Mouse (Mus musculus): ENCODE measurements at regions not wholly inside any gene's neighbourhood (a gene's known extent, or its start where the extent isn't known, plus 50 kb on each side); places are given as distances from the start of the nearest gene placed in this dataset.

DNA sequence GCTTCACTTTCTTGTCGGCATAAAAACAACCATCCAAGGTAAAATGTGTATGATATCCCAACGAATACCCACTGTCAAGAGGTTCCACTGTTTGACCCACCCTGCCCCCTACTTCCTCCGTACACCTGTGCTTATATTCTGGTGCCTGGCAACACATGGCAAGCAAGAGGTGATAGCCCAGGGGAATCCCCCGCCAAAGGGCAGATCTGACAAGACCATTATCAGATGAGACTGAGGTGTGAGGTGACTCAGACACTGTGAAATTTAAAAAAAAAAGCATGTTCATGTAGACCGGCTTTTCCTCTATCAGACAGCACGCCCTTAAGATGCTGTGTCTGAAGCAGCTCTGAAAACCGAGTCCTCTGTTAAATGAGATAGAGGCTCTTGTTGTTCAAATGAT lies 89.4 kb upstream of the Bach2 start:
- no peak for DNase-seq (ENCODE audit: low read depth, low spot score)

DNA sequence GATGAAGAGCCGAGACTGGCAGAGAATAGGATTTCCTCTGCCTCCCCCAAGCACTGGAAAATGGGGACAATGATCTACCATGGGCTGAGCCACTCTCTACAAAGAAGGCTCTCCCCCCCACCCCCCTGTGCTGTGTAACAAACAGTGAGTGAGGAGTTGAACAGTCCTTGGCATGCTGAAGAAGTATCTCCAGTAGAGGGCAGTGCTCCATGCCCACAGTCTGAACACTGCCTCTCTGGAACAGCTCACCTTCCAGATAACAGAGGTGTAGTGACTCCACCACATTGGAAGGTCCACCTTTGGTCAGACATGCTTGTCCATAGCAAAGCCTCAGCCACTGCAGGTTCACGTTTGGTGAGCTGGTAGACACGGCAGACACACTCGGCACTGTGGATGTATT lies 85.2 kb upstream of the Bach2 start:
- peak; percentile 69 for DNase-seq (ENCODE audit: low read depth, low spot score)

- peak; percentile 20 for DNase-seq (ENCODE audit: low read depth, low spot score)
Measured at GRCm38 (mm10) chr4:32156965-32157364, 81.6 kb upstream of the Bach2 start.

DNA sequence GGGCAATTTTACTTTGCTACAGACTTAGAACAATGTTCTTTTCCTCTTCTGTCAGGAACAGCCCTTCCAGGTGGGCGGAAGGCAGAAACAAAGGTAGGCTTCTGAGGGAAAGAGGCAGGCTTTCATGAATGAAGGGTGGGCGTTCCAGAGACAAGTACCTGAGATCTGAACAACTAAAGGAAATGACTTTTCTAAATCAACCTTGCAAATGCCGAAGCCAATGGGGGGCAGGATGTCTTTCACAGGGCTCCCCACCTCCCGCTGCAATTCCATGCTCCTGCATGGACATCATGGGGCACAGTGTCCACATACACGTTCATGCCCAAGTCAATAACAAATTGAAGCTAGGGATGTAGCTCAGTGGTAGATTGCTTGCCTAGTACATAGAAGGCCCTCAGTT lies 80.2 kb upstream of the Bach2 start:
- peak; percentile 56 for DNase-seq (ENCODE audit: low read depth, low spot score)

- DNase-seq (ENCODE audit: low read depth, low spot score), result peak; percentile 27
Measured at GRCm38 (mm10) chr4:32158886-32159285, 79.7 kb upstream of the Bach2 start.

GRCm38 (mm10) chr4:32160815-32161214 lies 77.8 kb upstream of the Bach2 start:
- DNase-seq (ENCODE audit: low read depth, low spot score), result no peak

GRCm38 (mm10) chr4:32161871-32162656 lies 76.5 kb upstream of the Bach2 start:
- DNase-seq (ENCODE audit: low read depth, low spot score), result no peak

- DNase-seq (ENCODE audit: low read depth, low spot score), result no peak
Measured at GRCm38 (mm10) chr4:32162694-32163240, 75.8 kb upstream of the Bach2 start.

DNA sequence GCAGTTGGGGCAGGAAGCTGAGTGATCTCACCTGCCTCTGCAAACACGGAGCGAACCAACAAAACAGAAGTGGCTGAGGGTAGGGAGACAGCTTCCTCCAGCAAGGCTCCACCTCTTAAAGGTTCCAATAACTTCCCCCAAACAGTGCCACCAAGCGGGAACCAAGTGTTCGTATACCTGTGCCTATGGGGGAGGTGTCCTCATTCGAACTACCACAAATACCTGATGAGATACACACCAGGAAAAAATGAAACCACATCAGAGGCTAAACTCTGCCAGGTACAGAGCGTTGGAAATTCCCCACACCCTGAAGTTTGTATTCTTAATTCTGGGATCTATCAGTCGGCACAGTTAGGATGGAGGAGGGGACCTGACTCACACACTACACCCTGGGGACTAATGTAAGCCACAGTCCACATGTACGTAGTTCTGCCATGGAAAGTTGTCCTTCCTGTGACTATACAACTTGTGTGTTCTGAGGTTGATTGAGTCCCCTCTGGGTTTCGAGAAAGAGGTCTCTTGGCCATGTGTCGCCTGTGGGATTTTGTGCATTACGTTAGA lies 74.4 kb upstream of the Bach2 start:
- DNase-seq (ENCODE audit: low read depth, low spot score), result no peak

- DNase-seq (ENCODE audit: low read depth, low spot score), result no peak
Measured at GRCm38 (mm10) chr4:32164736-32165241, 73.8 kb upstream of the Bach2 start.

DNA sequence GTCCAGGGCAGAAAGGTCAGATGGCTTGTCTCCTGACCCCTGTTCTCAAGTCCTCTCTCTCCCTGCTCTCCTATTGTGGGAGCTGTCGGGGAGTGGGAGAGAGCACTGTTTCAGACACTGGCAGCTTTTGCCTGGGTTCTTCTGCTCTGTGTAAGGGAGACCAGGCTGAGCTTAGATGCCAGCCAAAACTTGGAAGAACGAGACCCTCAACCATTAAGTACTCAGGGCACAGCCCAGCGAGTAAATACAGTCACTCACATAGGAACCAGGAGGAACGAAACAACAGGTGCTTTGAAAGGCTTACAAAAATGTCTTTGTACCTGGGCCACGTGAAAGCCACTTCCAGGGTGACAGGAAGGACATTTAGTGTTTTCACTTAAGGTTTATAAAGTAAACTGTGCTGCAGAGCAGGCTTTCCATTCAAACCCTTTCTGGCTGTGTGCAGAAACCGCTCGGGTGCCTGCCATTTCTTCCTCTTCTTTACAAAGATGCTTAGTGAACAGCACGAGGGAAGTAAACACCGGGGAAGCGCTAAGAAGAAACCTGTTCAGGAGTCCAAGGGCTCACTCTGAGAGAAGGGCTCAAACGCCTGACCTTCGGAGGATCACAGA lies 72.6 kb upstream of the Bach2 start:
- no peak for DNase-seq (ENCODE audit: low read depth, low spot score)

DNA sequence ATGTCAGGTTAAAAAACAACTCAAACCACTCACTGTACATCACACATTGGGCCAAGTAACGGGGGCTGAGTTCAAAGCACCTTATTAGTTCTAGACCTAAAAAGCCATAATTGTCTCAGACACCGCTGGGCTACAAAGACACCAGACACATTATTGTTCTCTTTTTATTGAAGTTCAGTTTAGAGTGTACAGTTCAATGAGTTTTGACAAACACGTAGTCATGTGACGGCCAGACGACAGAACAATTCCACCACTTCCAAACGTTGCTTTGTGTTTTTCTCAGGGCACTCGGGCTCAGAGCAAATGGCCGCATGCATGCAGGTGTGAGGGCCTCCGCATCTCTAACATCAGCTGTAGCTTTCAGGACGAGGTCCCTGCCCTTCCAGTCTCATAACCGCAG lies 71.5 kb upstream of the Bach2 start:
- no peak for DNase-seq (ENCODE audit: low read depth, low spot score)

- peak; percentile 63 for DNase-seq (ENCODE audit: low read depth, low spot score)
Measured at GRCm38 (mm10) chr4:32170106-32170459, 68.5 kb upstream of the Bach2 start.

- no peak for DNase-seq (ENCODE audit: low read depth, low spot score)
Measured at GRCm38 (mm10) chr4:32170460-32171192, 68.0 kb upstream of the Bach2 start.

DNA sequence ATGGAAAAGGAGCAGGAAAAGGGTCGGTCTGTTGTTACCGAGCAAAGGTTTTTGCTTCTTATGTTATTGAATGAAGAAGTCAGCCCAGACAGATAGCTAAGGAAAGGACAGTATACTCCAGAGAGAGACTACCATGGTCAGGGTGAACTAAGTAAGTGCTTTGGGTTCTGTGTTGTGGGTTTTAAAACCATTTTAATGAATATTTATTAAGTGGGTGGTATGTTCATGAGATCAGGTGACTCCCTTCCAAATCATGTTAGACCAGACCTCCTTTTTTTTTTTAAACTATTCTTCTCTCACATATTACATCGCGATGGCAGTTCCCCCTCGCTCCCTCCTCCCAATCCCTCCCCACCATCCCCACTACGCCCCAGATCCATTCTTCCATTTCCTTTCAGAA lies 67.3 kb upstream of the Bach2 start:
- DNase-seq (ENCODE audit: low read depth, low spot score), result no peak

- no peak for DNase-seq (ENCODE audit: low read depth, low spot score)
Measured at GRCm38 (mm10) chr4:32172992-32173391, 65.6 kb upstream of the Bach2 start.

DNA sequence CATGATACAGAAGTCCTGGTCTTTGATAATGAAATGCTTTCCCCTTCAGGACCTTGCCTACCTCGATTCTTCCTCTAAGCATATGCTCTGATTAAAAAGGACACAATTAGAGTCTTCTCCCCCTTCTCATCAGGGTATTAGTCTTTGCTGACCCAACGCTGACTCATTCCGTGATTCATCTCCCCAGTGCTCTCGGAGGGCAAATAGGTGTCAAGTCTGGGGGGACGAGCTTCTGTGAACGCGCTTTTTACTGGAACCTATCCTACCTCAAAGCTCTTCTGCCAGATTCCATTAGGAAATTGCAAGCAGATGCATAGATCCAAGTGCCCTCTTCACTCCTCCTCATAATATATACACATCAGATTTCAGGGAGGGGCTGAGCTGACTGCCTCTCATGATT lies 63.8 kb upstream of the Bach2 start:
- peak; percentile 26 for DNase-seq (ENCODE audit: low read depth, low spot score)

DNA sequence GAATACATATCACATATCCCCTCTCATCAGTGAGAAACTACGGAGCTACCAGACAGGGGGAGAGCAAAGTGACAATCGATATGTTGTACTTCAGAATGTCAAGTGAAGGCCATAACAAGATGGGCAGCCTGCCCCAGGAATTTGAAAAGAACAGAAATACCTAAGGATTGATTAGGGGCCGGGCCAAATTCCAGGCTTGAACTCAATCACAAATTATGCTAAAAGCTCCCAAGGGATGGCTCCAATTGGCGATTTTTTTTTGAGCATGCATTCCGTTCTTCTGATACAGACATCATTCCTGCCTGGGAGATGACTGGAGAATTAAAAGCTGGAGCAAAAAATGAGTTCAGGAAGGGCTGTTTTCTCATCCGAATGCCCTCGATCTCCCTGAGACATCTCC lies 63.4 kb upstream of the Bach2 start:
- DNase-seq (ENCODE audit: low read depth, low spot score), result no peak

DNA sequence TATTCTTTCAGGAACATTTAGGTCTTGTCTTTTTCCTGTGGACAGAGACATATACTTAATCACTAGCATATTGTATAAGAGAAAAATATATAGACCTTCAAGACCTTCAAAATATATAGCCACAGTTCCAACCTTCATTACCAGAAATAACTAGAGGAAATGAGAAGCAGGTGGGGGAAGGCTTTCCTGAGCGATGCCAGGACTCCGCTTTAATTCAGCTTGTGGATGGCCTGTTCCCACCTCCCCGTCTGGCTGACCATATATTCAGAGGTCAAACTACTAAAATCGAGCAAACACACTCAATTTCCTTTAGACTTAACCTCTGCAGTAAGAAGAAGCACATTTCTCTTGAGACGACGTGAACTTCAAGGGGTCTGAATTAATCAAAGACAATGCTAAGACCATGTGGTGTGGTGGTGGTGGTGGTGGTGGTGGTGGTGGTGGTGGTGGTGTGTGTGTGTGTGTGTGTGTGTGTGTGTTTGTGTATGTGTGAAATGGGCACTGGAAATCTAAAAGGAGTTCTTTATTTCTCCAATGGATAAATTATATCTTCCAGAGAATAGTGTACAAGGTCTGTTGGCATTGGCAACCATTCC lies 62.7 kb upstream of the Bach2 start:
- no peak for DNase-seq (ENCODE audit: low read depth, low spot score)

GRCm38 (mm10) chr4:32176449-32177135 lies 62.0 kb upstream of the Bach2 start:
- no peak for DNase-seq (ENCODE audit: low read depth, low spot score)
